Mouse (Mus musculus) liver, embryonic 12.5 days (tissue): ENCODE data around the gene Bend3. TPM values are rescaled to one million over a fixed set of nuclear protein-coding genes. Genes with fewer than 3 reads are reported as not detected.

Experiments
- ATAC-seq: fragments of 200-750 bp; cut with Nextera tagmentation; 2 replicates; pipeline ENCODE4 v1.8.0; 2017; ENCODE audit warnings: moderate number of reproducible peaks, mild to moderate bottlenecking, moderate library complexity
- H3K27ac ChIP-seq: fragments of 300-500 bp; sonication (generic); 2 replicates; pipeline ENCODE4 v1.5.1; 2016; ENCODE audit warnings: mild to moderate bottlenecking
- H3K27me3 ChIP-seq: fragments of 300-500 bp; sonication (generic); replicated peaks from 2 replicates; pipeline ENCODE4 v1.6.1; 2016; ENCODE audit warnings: mild to moderate bottlenecking, moderate library complexity
- H3K36me3 ChIP-seq: fragments of 300-500 bp; sonication (generic); 2 replicates; pipeline ENCODE4 v1.6.1; 2016; ENCODE audit warnings: mild to moderate bottlenecking, moderate library complexity
- H3K4me1 ChIP-seq: fragments of 300-500 bp; sonication (generic); 2 replicates; pipeline ENCODE4 v1.6.1; 2016
- H3K4me2 ChIP-seq: fragments of 300-500 bp; sonication (generic); 2 replicates; pipeline ENCODE4 v1.6.1; 2016; ENCODE audit warnings: mild to moderate bottlenecking, moderate library complexity
- H3K4me3 ChIP-seq: fragments of 300-500 bp; sonication (generic); 2 replicates; pipeline ENCODE4 v1.5.1; 2016; ENCODE audit warnings: mild to moderate bottlenecking, moderate library complexity
- H3K9ac ChIP-seq: fragments of 300-500 bp; sonication (generic); 2 replicates; pipeline ENCODE4 v1.6.1; 2016; ENCODE audit warnings: mild to moderate bottlenecking, moderate library complexity
- H3K9me3 ChIP-seq: fragments of 300-500 bp; sonication (generic); replicated peaks from 2 replicates; pipeline ENCODE4 v1.6.1; 2016; ENCODE audit warnings: mild to moderate bottlenecking, moderate library complexity
- WGBS: fragments of 180-500 bp; shearing (Covaris S2); methylation state at CpG from one replicate; pipeline ENCODE4 v1.1.7; 2016; ENCODE audit not compliant: insufficient replicate concordance; 5-methylcytosine and 5-hydroxymethylcytosine counted together
- polyA plus RNA-seq: library from polyadenylated mRNA; unstranded; fragments of >200 nt; fragmentation: Nextera tagmentation; extraction: Ambion mirVana; gene quantifications from 2 replicates; pipeline ENCODE4 v1.2.1, GENCODE M21; 2016

Gene Bend3
- polyA plus RNA-seq = 3.0 and 4.2 TPM in 2 replicates

- Histone ChIP-seq H3K4me2 (peak within 1 kb of the TSS; percentile 99), H3K4me1 (peaks cover 57% of the 10 kb centered on the region), H3K4me3 (peak within 1 kb of the TSS; percentile 74), H3K27ac (peak within 1 kb of the TSS; percentile 93), H3K27me3 (no peaks in the 10 kb centered on the region), H3K9me3 (no peaks in the 10 kb centered on the region), H3K36me3 (no peaks in the 10 kb centered on the region), H3K9ac (peak within 1 kb of the TSS; percentile 86)
- WGBS = under 1% methylated on average over 100 of the region's 101 CpGs
- ATAC-seq = peak; percentile 22
These were observed at the start of gene Bend3 for GRCm38 (mm10) chr10:43478751-43479435. TSS of gene Bend3 (plus strand) at chr10:43478831.

GRCm38 (mm10) chr10:43430606-43431005 lies 48.0 kb upstream of the Bend3 start:
- 86% methylated on average over 5 of the region's 5 CpGs for WGBS
- H3K4me3 ChIP-seq = no peak overlapping the region
- H3K27me3 ChIP-seq = no peaks in the 10 kb centered on the region
- H3K4me2 ChIP-seq = no peak overlapping the region
- H3K9me3 ChIP-seq = no peaks in the 10 kb centered on the region
- no peaks in the 10 kb centered on the region for H3K4me1 ChIP-seq
- no peaks in the 10 kb centered on the region for H3K36me3 ChIP-seq
- H3K27ac ChIP-seq = no peak overlapping the region
- ATAC-seq = no peak
- no peak overlapping the region for H3K9ac ChIP-seq

DNA sequence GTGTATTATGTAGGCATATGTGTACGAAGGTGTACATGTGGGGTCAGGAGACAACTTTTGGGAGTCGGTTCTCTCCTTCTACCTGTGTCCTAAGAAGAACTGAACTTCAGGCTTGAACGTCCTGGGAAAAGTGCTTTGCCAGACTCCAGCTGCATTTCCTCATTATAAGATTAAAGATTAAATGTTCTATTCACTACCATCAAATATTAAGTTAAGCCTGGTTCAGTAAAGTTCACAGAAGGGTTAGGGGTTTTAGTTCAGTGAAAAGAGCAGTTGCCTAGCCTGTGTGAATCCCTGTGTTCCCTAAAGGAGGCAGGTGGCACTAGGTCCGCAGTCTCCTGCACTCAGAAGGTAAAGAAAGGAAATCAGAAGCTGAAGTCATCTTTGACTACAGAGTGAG lies 44.3 kb upstream of the Bend3 start:
- Histone ChIP-seq H3K9me3 (no peaks in the 10 kb centered on the region), H3K27ac (no peak overlapping the region), H3K4me2 (no peak overlapping the region), H3K4me3 (no peak overlapping the region), H3K36me3 (no peaks in the 10 kb centered on the region), H3K9ac (no peak overlapping the region), H3K27me3 (no peaks in the 10 kb centered on the region), H3K4me1 (no peaks in the 10 kb centered on the region)
- no peak for ATAC-seq
- WGBS = 73% methylated on average over 4 of the region's 4 CpGs

DNA sequence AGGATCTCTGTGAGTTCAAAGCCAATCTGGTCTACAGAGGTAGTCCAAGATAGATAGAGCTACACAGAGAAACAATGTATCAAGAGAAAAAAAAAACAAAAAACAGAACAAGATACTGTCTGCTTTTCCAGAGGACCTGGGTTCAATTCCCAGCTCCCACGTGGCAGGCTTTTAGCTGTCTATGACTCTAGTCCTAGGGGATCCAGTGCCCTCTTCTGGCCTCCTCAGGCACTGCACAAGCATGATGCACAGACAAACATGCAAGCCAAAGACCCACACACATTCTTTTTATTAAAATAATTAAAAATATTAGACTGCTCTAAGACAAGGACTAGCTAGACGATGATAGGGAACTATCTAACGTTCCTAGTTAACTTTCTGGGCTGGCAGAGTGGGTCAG lies 42.9 kb upstream of the Bend3 start:
- H3K36me3 ChIP-seq = no peaks in the 10 kb centered on the region
- H3K4me2 ChIP-seq = no peak overlapping the region
- no peaks in the 10 kb centered on the region for H3K9me3 ChIP-seq
- H3K27me3 ChIP-seq = no peaks in the 10 kb centered on the region
- 79% methylated on average over 3 of the region's 3 CpGs for WGBS
- no peak overlapping the region for H3K4me3 ChIP-seq
- H3K27ac ChIP-seq = no peak overlapping the region
- H3K9ac ChIP-seq = no peak overlapping the region
- ATAC-seq = no peak
- peaks cover 4% of the 10 kb centered on the region; the same call in 1 of the 2 replicates for H3K4me1 ChIP-seq

DNA sequence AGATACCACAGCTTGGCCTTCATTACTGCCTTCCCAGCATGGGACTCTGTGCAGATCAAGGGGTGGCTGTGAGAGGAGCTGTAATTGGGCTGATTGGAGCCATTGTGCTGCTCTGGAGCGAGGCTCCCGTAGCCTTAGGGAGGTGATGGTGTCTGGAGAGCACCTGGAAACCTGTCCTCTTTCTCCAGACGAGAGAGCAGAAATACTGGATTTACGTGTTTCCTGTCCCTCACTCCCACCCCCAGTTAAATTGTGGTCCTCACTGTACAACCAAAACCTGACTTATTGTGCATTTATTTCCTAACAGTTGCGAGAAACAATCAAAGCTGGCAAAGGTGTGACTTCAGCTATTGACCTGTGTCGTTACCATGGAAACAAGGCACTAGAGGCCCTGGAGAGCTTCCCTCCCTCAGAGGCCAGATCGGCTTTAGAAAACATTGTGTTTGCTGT lies 39.1 kb upstream of the Bend3 start:
- ATAC-seq = no peak
- Histone ChIP-seq H3K9ac (no peak overlapping the region), H3K27ac (no peak overlapping the region), H3K4me3 (no peak overlapping the region), H3K36me3 (no peaks in the 10 kb centered on the region), H3K9me3 (no peaks in the 10 kb centered on the region), H3K4me1 (peaks cover 4% of the 10 kb centered on the region; the same call in 1 of the 2 replicates), H3K27me3 (no peaks in the 10 kb centered on the region), H3K4me2 (no peak overlapping the region)
- WGBS = 54% methylated on average over 7 of the region's 7 CpGs

DNA sequence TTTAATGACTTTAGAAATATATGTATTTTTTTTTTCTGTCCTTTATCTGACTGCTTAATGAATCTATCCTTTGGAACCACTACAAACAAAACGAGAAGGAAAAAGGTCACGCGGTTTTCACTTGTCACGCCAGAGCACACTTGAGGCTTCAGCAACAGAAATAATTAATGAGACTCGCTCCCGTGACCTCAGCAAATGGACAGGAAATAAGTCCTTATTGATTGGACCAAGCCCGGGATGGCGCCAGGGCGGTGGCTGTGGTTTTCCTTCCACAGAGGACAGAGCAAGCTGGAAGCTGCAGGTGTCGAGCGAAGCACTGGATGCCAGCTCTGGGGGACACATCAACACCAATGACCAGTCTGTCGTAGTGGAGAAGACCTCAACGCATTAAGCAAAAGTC lies 38.6 kb upstream of the Bend3 start:
- Histone ChIP-seq H3K36me3 (no peaks in the 10 kb centered on the region), H3K4me3 (no peak overlapping the region), H3K9ac (no peak overlapping the region), H3K27ac (no peak overlapping the region), H3K9me3 (no peaks in the 10 kb centered on the region), H3K4me1 (peaks cover 4% of the 10 kb centered on the region; the same call in 1 of the 2 replicates), H3K27me3 (no peaks in the 10 kb centered on the region), H3K4me2 (no peak overlapping the region)
- 51% methylated on average over 13 of the region's 13 CpGs for WGBS
- ATAC-seq = no peak

GRCm38 (mm10) chr10:43440981-43441740 lies 37.5 kb upstream of the Bend3 start:
- ATAC-seq = peak; percentile 66
- H3K27ac ChIP-seq = peak overlapping the region; percentile 4; the same call in 1 of the 2 replicates
- WGBS = 61% methylated on average over 15 of the region's 15 CpGs

GRCm38 (mm10) chr10:43448656-43449055 lies 30.0 kb upstream of the Bend3 start:
- H3K27me3 ChIP-seq = 0 out of 2 replicates have a peak, but pooled peaks cover 6% of the 10 kb centered on the region
- H3K4me1 ChIP-seq = peaks cover 21% of the 10 kb centered on the region
- no peak overlapping the region for H3K4me2 ChIP-seq
- H3K27ac ChIP-seq = no peak overlapping the region
- H3K9me3 ChIP-seq = peaks cover 3% of the 10 kb centered on the region; the same call in 1 of the 2 replicates
- H3K36me3 ChIP-seq = no peaks in the 10 kb centered on the region
- WGBS = 78% methylated on average over 3 of the region's 3 CpGs
- H3K4me3 ChIP-seq = no peak overlapping the region
- ATAC-seq = no peak
- no peak overlapping the region for H3K9ac ChIP-seq

More at GRCm38 (mm10) chr10:43440981-43441740, 37.5 kb upstream of the Bend3 start:
- Histone ChIP-seq H3K9ac (no peak overlapping the region), H3K4me2 (no peak overlapping the region), H3K36me3 (no peaks in the 10 kb centered on the region), H3K4me1 (peaks cover 4% of the 10 kb centered on the region; the same call in 1 of the 2 replicates), H3K27me3 (no peaks in the 10 kb centered on the region), H3K4me3 (no peak overlapping the region), H3K9me3 (peaks cover 3% of the 10 kb centered on the region; the same call in 1 of the 2 replicates)

DNA sequence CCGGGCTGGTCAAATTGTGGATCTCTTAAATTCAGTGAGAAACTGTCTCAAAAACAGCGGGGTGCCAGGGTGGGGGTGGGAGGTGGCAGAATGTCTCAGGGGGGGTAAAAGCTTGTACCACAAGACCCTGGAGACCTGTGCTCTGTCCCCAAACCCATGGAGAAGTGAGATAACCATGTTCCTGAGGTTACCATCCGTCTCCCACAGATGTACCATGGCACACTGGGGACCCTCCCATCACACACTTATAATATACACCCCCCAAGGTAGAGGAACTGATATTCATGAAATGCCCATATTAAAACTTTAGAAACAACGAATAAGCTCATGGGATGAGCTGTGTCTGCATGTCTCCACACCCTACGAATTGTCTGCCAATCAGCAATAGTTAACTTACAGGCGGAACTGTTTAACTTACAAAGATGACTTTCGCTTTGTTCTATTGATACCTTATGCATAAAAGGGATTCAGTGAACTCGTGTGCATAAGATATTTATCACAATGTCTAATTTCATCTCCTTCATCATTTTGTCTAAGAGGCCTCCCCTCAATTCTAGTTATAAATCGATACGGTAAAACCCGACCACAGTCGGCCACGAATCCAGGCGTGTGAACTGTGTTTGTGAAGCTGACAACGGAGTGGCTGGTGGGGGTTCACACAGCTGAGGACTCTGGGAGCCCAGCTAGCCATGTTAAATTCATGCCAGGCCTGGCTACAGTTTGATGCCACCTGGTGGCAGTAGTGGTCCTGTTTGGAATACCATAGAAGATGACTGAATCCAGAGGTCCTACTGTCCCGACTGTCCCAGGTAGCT lies 26.6 kb upstream of the Bend3 start:
- Histone ChIP-seq H3K9ac (peak overlapping the region; percentile 36), H3K36me3 (no peaks in the 10 kb centered on the region), H3K27me3 (0 out of 2 replicates have a peak, but pooled peaks cover 12% of the 10 kb centered on the region), H3K27ac (no peak overlapping the region), H3K9me3 (no peaks in the 10 kb centered on the region), H3K4me1 (peaks cover 21% of the 10 kb centered on the region), H3K4me3 (peak overlapping the region; percentile 38), H3K4me2 (peak overlapping the region; percentile 62)
- 22% methylated on average over 16 of the region's 16 CpGs for WGBS
- ATAC-seq = peak; percentile 51; the same call in 1 of the 2 replicates

DNA sequence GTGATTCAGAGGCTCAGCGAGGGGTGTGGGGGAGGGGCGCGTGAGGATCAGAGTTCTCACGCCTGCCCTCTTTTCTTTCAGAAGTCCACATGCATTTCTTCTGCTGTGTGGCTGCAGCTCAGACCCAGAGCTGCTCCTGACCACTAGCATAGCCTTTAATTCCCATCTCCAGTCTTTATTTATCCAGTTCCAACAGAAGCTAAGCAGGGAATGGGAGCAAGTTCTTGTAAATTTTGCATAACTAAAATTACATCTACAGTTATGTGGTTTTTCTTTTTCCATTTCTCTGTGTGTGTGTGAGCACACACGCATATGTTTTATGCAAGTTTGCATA lies 26.0 kb upstream of the Bend3 start:
- peak overlapping the region; percentile 62 for H3K4me2 ChIP-seq
- no peak for ATAC-seq
- H3K9me3 ChIP-seq = peaks cover 3% of the 10 kb centered on the region; the same call in 1 of the 2 replicates
- peaks cover 21% of the 10 kb centered on the region for H3K4me1 ChIP-seq
- H3K4me3 ChIP-seq = peak overlapping the region; percentile 38; the same call in 1 of the 2 replicates
- 0 out of 2 replicates have a peak, but pooled peaks cover 12% of the 10 kb centered on the region for H3K27me3 ChIP-seq
- WGBS = 20% methylated on average over 5 of the region's 5 CpGs
- no peak overlapping the region for H3K27ac ChIP-seq
- peak overlapping the region; percentile 36; the same call in 1 of the 2 replicates for H3K9ac ChIP-seq
- no peaks in the 10 kb centered on the region for H3K36me3 ChIP-seq

- no peak for ATAC-seq
- 67% methylated on average over 1 of the region's 1 CpGs for WGBS
- H3K27ac ChIP-seq = no peak overlapping the region
These were observed 24.4 kb upstream of the Bend3 start for GRCm38 (mm10) chr10:43454219-43454618.

More at GRCm38 (mm10) chr10:43454219-43454618, 24.4 kb upstream of the Bend3 start:
- Histone ChIP-seq H3K9ac (no peak overlapping the region), H3K9me3 (peaks cover 5% of the 10 kb centered on the region; the same call in 1 of the 2 replicates), H3K4me3 (no peak overlapping the region), H3K4me2 (no peak overlapping the region), H3K4me1 (peaks cover 21% of the 10 kb centered on the region), H3K27me3 (0 out of 2 replicates have a peak, but pooled peaks cover 12% of the 10 kb centered on the region), H3K36me3 (no peaks in the 10 kb centered on the region)
